Mouse (Mus musculus) limb, embryonic 14.5 days (tissue): ENCODE results near the gene Rnd3. TPM values are rescaled to one million over a fixed set of nuclear protein-coding genes. Genes with fewer than 3 reads are reported as not detected.

Experiments used
- ATAC-seq: fragments of 200-750 bp; cut with Nextera tagmentation; 2 replicates; pipeline ENCODE4 v1.8.0; 2017; ENCODE audit warnings: low read depth, moderate number of reproducible peaks, moderate TSS enrichment; ENCODE audit not compliant: low FRiP score
- DNase-seq: peaks from one replicate; pipeline ENCODE4 v3.0.0-alpha.2; 2015; ENCODE audit warnings: low spot score
- H3K27ac ChIP-seq: fragments of 300-500 bp; sonication (generic); replicated peaks from 2 replicates; pipeline ENCODE4 v1.5.1; 2014; ENCODE audit warnings: low read depth, mild to moderate bottlenecking, low read length, moderate library complexity, mixed read lengths
- H3K27me3 ChIP-seq: fragments of 300-500 bp; sonication (generic); 2 replicates; pipeline ENCODE4 v1.6.1; 2014; ENCODE audit warnings: low read length, mixed read lengths; ENCODE audit not compliant: control insufficient read depth, insufficient read depth
- H3K36me3 ChIP-seq: fragments of 300-500 bp; sonication (generic); 2 replicates; pipeline ENCODE4 v1.6.1; 2014; ENCODE audit warnings: mild to moderate bottlenecking, low read length, moderate library complexity, mixed read lengths; ENCODE audit not compliant: control insufficient read depth, insufficient read depth
- H3K4me1 ChIP-seq: fragments of 300-500 bp; sonication (generic); 2 replicates; pipeline ENCODE4 v1.6.1; 2014; ENCODE audit warnings: antibody characterized with exemption, low read length, mixed read lengths; ENCODE audit not compliant: control insufficient read depth, insufficient read depth
- H3K4me2 ChIP-seq: fragments of 300-500 bp; sonication (generic); replicated peaks from 2 replicates; pipeline ENCODE4 v1.6.1; 2014; ENCODE audit warnings: low read depth, mild to moderate bottlenecking, low read length, moderate library complexity; ENCODE audit not compliant: severe bottlenecking
- H3K4me3 ChIP-seq: fragments of 300-500 bp; sonication (generic); replicated peaks from 2 replicates; pipeline ENCODE4 v1.5.1; 2014; ENCODE audit warnings: low read length
- H3K9ac ChIP-seq: fragments of 300-500 bp; sonication (generic); 2 replicates; pipeline ENCODE4 v1.6.1; 2014; ENCODE audit warnings: mild to moderate bottlenecking, low read depth, low read length, moderate library complexity; ENCODE audit not compliant: severe bottlenecking
- H3K9me3 ChIP-seq: fragments of 300-500 bp; sonication (generic); 2 replicates; pipeline ENCODE4 v1.6.1; 2016; ENCODE audit warnings: low read length; ENCODE audit not compliant: control insufficient read depth
- POLR2A ChIP-seq: fragments of 200-500 bp; IDR thresholded peaks from 2 replicates; pipeline ENCODE4 v1.8.0; 2012; ENCODE audit warnings: inconsistent platforms, mild to moderate bottlenecking, moderate library complexity, borderline replicate concordance; ENCODE audit not compliant: insufficient read depth, insufficient read length; ENCODE audit errors: extremely low read depth
- WGBS: fragments of 180-500 bp; shearing (Covaris S2); extraction: QIAGEN DNeasy Blood & Tissue Kit; methylation state at CpG from one replicate; pipeline ENCODE4 v1.1.7; 2014; 5-methylcytosine and 5-hydroxymethylcytosine counted together
- polyA plus RNA-seq, 2 experiments: library from polyadenylated mRNA; depleted of rRNA in 1 of 2; stranded (reverse) in 1 of 2; unstranded in 1 of 2; fragments of >200 nt; fragmentation: Nextera tagmentation in 1 of 2; extraction: Ambion mirVana in 1 of 2; gene quantifications; 2 replicates each; pipeline versions ENCODE4 v1.2.1 to v1.2.3; 2012 to 2014

Gene Rnd3
- polyA plus RNA-seq, 2 experiments: 68.8 to 162 TPM

GRCm38 (mm10) chr2:51132181-51132580, 16.7 kb downstream of the Rnd3 start:
- no peak for TF ChIP-seq POLR2A
- DNase-seq: no peak
- H3K4me1 ChIP-seq: no peaks in the 10 kb centered on the region
- no peak for ATAC-seq
- no peak overlapping the region for H3K4me2 ChIP-seq
- H3K9me3 ChIP-seq: no peaks in the 10 kb centered on the region
- 92% methylated on average over 20 of the region's 20 CpGs for WGBS
- no peak overlapping the region for H3K4me3 ChIP-seq
- no peak overlapping the region for H3K9ac ChIP-seq
- peaks cover 78% of the 10 kb centered on the region for H3K36me3 ChIP-seq
- no peaks in the 10 kb centered on the region for H3K27me3 ChIP-seq
- no peak overlapping the region for H3K27ac ChIP-seq

GRCm38 (mm10) chr2:51128090-51128489, 20.8 kb downstream of the Rnd3 start:
- Histone ChIP-seq H3K36me3 (peaks cover 38% of the 10 kb centered on the region), H3K27me3 (no peaks in the 10 kb centered on the region), H3K9me3 (no peaks in the 10 kb centered on the region), H3K4me3 (no peak overlapping the region), H3K27ac (no peak overlapping the region), H3K9ac (no peak overlapping the region), H3K4me1 (no peaks in the 10 kb centered on the region), H3K4me2 (no peak overlapping the region)
- DNase-seq (no peak), ATAC-seq (peak; percentile 25; the same call in 1 of the 2 replicates)
- no peak for TF ChIP-seq POLR2A
- 63% methylated on average over 4 of the region's 4 CpGs for WGBS

- Histone ChIP-seq H3K27me3 (no peaks in the 10 kb centered on the region), H3K36me3 (no peaks in the 10 kb centered on the region), H3K4me1 (no peaks in the 10 kb centered on the region), H3K27ac (no peak overlapping the region), H3K9ac (no peak overlapping the region), H3K4me3 (no peak overlapping the region), H3K9me3 (no peaks in the 10 kb centered on the region), H3K4me2 (no peak overlapping the region)
- 57% methylated on average over 2 of the region's 2 CpGs for WGBS
- peak; percentile 54 for DNase-seq
- TF ChIP-seq POLR2A: no peak
- no peak for ATAC-seq
Observed at GRCm38 (mm10) chr2:51110271-51110670, 38.6 kb downstream of the Rnd3 start.

DNA sequence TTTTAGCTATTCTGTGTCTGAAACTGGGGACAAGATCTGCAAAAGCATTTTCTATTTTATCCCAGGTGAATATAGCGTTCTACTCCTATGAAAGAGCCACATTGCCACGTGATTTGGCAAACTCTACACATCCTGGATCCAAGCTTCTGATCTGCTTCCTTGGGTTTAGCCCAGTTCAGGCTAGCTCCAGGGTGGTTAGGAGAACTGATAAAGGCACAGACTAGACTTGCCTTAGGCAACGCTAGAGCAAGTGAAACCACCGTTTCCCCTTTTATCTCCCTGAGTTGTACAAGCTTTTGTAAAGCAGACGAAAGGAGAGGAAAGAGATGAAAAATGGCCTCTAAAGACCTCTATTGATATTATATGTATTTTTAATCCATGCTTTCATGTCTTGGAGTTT, 40.3 kb downstream of the Rnd3 start:
- no peaks in the 10 kb centered on the region for H3K4me1 ChIP-seq
- DNase-seq (no peak), ATAC-seq (no peak)
- no peaks in the 10 kb centered on the region for H3K9me3 ChIP-seq
- no peak overlapping the region for H3K4me3 ChIP-seq
- no peaks in the 10 kb centered on the region for H3K36me3 ChIP-seq
- no peak overlapping the region for H3K27ac ChIP-seq
- TF ChIP-seq POLR2A: no peak
- H3K27me3 ChIP-seq: no peaks in the 10 kb centered on the region
- no peak overlapping the region for H3K9ac ChIP-seq
- 67% methylated on average over 5 of the region's 5 CpGs for WGBS
- H3K4me2 ChIP-seq: no peak overlapping the region

DNA sequence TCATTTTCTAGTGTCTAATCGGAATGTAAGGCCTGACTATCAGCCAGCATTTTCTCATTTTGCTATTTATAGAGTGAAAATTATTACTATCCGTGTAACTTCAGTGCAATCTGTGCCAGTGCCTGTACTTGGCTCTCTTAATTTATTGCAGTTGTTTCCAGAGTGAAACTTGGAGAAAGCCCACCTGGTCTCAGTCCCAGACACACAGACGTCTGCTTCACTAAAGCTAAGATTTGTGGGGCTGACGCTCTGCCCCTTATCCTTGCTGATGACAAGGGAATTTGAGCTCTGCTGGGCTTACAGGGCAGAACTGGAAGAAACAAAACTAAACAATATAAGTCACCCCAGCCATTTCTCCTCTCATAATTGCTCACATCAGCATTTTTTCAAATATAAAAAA, 47.7 kb downstream of the Rnd3 start:
- 0 out of 2 replicates have a peak, but pooled peaks have one; percentile 41 for ATAC-seq
- 9% methylated on average over 4 of the region's 4 CpGs for WGBS
- no peak overlapping the region for H3K4me3 ChIP-seq
- H3K27me3 ChIP-seq: no peaks in the 10 kb centered on the region
- H3K27ac ChIP-seq: no peak overlapping the region
- H3K4me2 ChIP-seq: no peak overlapping the region
- H3K4me1 ChIP-seq: peaks cover 6% of the 10 kb centered on the region; the same call in 1 of the 2 replicates
- H3K9me3 ChIP-seq: no peaks in the 10 kb centered on the region
- H3K36me3 ChIP-seq: no peaks in the 10 kb centered on the region
- DNase-seq: peak; percentile 70
- no peak overlapping the region for H3K9ac ChIP-seq
- no peak for TF ChIP-seq POLR2A

GRCm38 (mm10) chr2:51099987-51100386, 48.9 kb downstream of the Rnd3 start:
- Histone ChIP-seq H3K4me1 (peaks cover 6% of the 10 kb centered on the region; the same call in 1 of the 2 replicates), H3K9ac (no peak overlapping the region), H3K4me2 (no peak overlapping the region), H3K36me3 (no peaks in the 10 kb centered on the region), H3K27me3 (no peaks in the 10 kb centered on the region), H3K4me3 (no peak overlapping the region), H3K27ac (no peak overlapping the region), H3K9me3 (no peaks in the 10 kb centered on the region)
- no peak for ATAC-seq
- 77% methylated on average over 9 of the region's 9 CpGs for WGBS
- no peak for DNase-seq
- no peak for TF ChIP-seq POLR2A
